10 mouse cellular contexts compared by ENCODE assay signal in the genomic region with DNA sequence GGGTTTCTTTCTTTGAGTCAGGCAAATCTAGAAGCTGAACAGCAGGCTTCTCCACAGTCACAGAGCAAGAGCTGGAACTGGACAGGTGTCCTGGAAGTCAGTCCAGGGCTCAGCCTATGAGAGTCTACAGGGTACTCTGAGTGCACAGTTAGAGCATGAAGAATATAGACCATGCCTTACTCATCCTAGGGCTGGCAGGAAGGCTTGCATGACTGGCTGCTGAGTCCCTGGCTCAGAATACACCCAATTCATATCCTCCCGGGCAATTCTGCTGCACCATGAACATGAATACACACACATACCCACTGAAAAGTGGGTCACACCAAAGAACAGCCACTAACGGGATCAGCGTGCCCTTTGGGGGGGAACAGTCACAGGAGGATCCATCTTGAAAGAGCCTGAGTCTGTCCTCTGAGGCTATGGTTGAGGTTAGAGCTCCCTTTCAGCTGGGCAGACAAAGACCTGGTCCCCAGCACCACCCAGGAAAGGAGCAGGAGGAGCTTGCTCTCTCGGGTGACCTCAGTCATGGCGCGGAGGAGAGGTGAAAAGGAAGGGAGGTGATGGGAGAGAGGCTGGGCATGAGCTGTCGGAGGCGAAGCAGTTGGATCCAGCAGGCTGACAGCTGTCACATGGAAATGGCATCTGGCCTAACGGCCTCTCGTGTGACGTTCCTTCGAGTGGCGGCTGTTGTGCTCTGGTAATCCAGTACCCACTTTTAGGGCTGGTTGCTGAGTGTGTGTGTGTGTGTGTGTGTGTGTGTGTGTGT.
DNase-seq lines count a peak whose midpoint lies in the region; ATAC-seq and TF ChIP-seq lines count a peak whose summit lies in the region.
"Had no signal": no experiment of that assay in that cellular context is flagged by ENCODE, and none has a peak within 500 bp of the region (broad histone marks: within the 10 kb centered on the region; RNA-seq: fewer than 3 reads in every experiment).

No protein-coding gene starts in this region.

- peak; percentile 44 for ATAC-seq in forebrain, embryonic 15.5 days (replicated peaks)
- peak; percentile 36; the same call in 1 of the 2 replicates for ATAC-seq in midbrain, embryonic 11.5 days (ENCODE audit: low FRiP score)
- no peak for ATAC-seq in erythroblast, adult 5-6 weeks (replicated peaks; ENCODE audit: low FRiP score, poor library complexity, severe bottlenecking)

- TF ChIP-seq CTCF in layer of hippocampus, adult 2 months (conservative IDR thresholded peaks at IDR 0.05), result no peak

- 27% methylated on average over 13 of the region's 13 CpGs for WGBS in forebrain, embryonic 15.5 days
- WGBS in midbrain, embryonic 11.5 days, result 83% methylated on average over 13 of the region's 13 CpGs

- H3K27me3 ChIP-seq in forebrain, embryonic 15.5 days, result no peaks in the 10 kb centered on the region
- no peaks in the 10 kb centered on the region for H3K27me3 ChIP-seq in midbrain, embryonic 11.5 days (ENCODE audit: control insufficient read depth, insufficient read depth, low read length)

- peak overlapping the region; percentile 53 for H3K27ac ChIP-seq in forebrain, embryonic 15.5 days (replicated peaks)
- H3K27ac ChIP-seq in midbrain, embryonic 11.5 days (ENCODE audit: low read depth, low read length), result peak overlapping the region; percentile 59; the same call in 1 of the 2 replicates
- H3K27ac ChIP-seq in layer of hippocampus, adult 2 months, result no peak overlapping the region; the same call in 1 of the 2 replicates

- H3K4me1 ChIP-seq in forebrain, embryonic 15.5 days, result peaks cover 55% of the 10 kb centered on the region
- peaks cover 44% of the 10 kb centered on the region for H3K4me1 ChIP-seq in midbrain, embryonic 11.5 days (ENCODE audit: control insufficient read depth, insufficient read depth, low read length)

- intact Hi-C loops in gastrocnemius, postnatal 36 days (cut with DNase I), result no loop called here

- peak; percentile 77 for DNase-seq in gastrocnemius, adult 18-20 months (ENCODE audit: low spot score)
- no peak for DNase-seq in gastrocnemius, postnatal 36 days
- DNase-seq in Muller cell, postnatal 12 days (ENCODE audit: inconsistent ontology term), result peak; percentile 55
- no peak for DNase-seq in midbrain, embryonic 11.5 days (ENCODE audit: low spot score, missing footprints)
- no peak for DNase-seq in layer of hippocampus, adult 2 months (ENCODE audit: low spot score in 2 of 2)
- no peak for DNase-seq in kidney, postnatal 25 days
- DNase-seq: kidney, adult 11 months; thymus, adult 2 months had no signal

- H3K36me3 ChIP-seq in forebrain, embryonic 15.5 days, result no peaks in the 10 kb centered on the region
- no peaks in the 10 kb centered on the region for H3K36me3 ChIP-seq in midbrain, embryonic 11.5 days (ENCODE audit: control insufficient read depth, insufficient read depth, low read length)

- no peak overlapping the region for H3K9ac ChIP-seq in forebrain, embryonic 15.5 days (replicated peaks)
- H3K9ac ChIP-seq in midbrain, embryonic 11.5 days (ENCODE audit: low read length), result no peak overlapping the region

- H3K4me2 ChIP-seq in forebrain, embryonic 15.5 days (replicated peaks), result no peak overlapping the region
- no peak overlapping the region for H3K4me2 ChIP-seq in midbrain, embryonic 11.5 days

- no peaks in the 10 kb centered on the region for H3K9me3 ChIP-seq in forebrain, embryonic 15.5 days
- H3K9me3 ChIP-seq in midbrain, embryonic 11.5 days (ENCODE audit: control insufficient read depth, low read length), result no peaks in the 10 kb centered on the region

- no peak overlapping the region for H3K4me3 ChIP-seq in forebrain, embryonic 15.5 days
- no peak overlapping the region for H3K4me3 ChIP-seq in midbrain, embryonic 11.5 days (ENCODE audit: low read depth, low read length)
- no peak overlapping the region for H3K4me3 ChIP-seq in layer of hippocampus, adult 2 months

Comparison
In these comparisons a context has a peak if more than half of its experiments do, and no peak if none do; other contexts are left out.
1. DNase-seq: peak in gastrocnemius, adult 18-20 months (single experiment) and Muller cell, postnatal 12 days (single experiment); none in gastrocnemius, postnatal 36 days (0 of 2), midbrain, embryonic 11.5 days (single experiment), layer of hippocampus, adult 2 months (0 of 2) and kidney, postnatal 25 days (0 of 2).